Mouse (Mus musculus): Measurements from ENCODE around the gene Tnni3k. TPM values are rescaled to one million over a fixed set of nuclear protein-coding genes. Genes with fewer than 3 reads are reported as not detected.
A peak's percentile ranks its signal among the peaks of the same experiment; 100 is the strongest.

Gene Tnni3k
- polyA plus RNA-seq, 1 experiment from 2014 or later, result not detected

GRCm38 (mm10) chr3:154810273-154810870 lies 244.8 kb downstream of the Tnni3k start:
- 26% methylated on average over 7 of the region's 7 CpGs for WGBS
- Histone ChIP-seq H3K9ac (ENCODE audit: low read length) (no peak overlapping the region), H3K4me2 (ENCODE audit: low read depth, low read length) (no peak overlapping the region), H3K27ac (ENCODE audit: low read length) (no peak overlapping the region), H3K4me3 (replicated peaks; ENCODE audit: low read length) (no peak overlapping the region), H3K9me3 (replicated peaks; ENCODE audit: control insufficient read depth, low read length) (no peaks in the 10 kb centered on the region), H3K27me3 (ENCODE audit: control insufficient read depth, insufficient read depth, low read length) (no peaks in the 10 kb centered on the region), H3K36me3 (ENCODE audit: control insufficient read depth, insufficient read depth, low read length) (no peaks in the 10 kb centered on the region), H3K4me1 (ENCODE audit: control insufficient read depth, insufficient read depth, low read length) (no peaks in the 10 kb centered on the region)
- peak; percentile 56; the same call in 1 of the 2 replicates for ATAC-seq (ENCODE audit: insufficient read depth, low FRiP score)

GRCm38 (mm10) chr3:154806626-154807025 lies 248.6 kb downstream of the Tnni3k start:
- no peak overlapping the region for H3K4me3 ChIP-seq (replicated peaks; ENCODE audit: low read length)
- H3K9ac ChIP-seq (ENCODE audit: low read length), result no peak overlapping the region
- no peak overlapping the region for H3K4me2 ChIP-seq (ENCODE audit: low read depth, low read length)
- no peaks in the 10 kb centered on the region for H3K4me1 ChIP-seq (ENCODE audit: control insufficient read depth, insufficient read depth, low read length)
- H3K27me3 ChIP-seq (ENCODE audit: control insufficient read depth, insufficient read depth, low read length), result no peaks in the 10 kb centered on the region
- no peak overlapping the region for H3K27ac ChIP-seq (ENCODE audit: low read length)
- no peaks in the 10 kb centered on the region for H3K36me3 ChIP-seq (ENCODE audit: control insufficient read depth, insufficient read depth, low read length)
- H3K9me3 ChIP-seq (replicated peaks; ENCODE audit: control insufficient read depth, low read length), result no peaks in the 10 kb centered on the region
- WGBS, result 20% methylated on average over 7 of the region's 7 CpGs
- ATAC-seq (ENCODE audit: insufficient read depth, low FRiP score), result peak; percentile 37; the same call in 1 of the 2 replicates

- Histone ChIP-seq H3K9ac (ENCODE audit: low read length) (no peak overlapping the region), H3K4me1 (ENCODE audit: control insufficient read depth, insufficient read depth, low read length) (0 out of 2 replicates have a peak, but pooled peaks cover 4% of the 10 kb centered on the region), H3K9me3 (replicated peaks; ENCODE audit: control insufficient read depth, low read length) (no peaks in the 10 kb centered on the region), H3K27ac (ENCODE audit: low read length) (no peak overlapping the region), H3K4me3 (replicated peaks; ENCODE audit: low read length) (no peak overlapping the region), H3K4me2 (ENCODE audit: low read depth, low read length) (peak overlapping the region; percentile 14; the same call in 1 of the 2 replicates), H3K36me3 (ENCODE audit: control insufficient read depth, insufficient read depth, low read length) (no peaks in the 10 kb centered on the region), H3K27me3 (ENCODE audit: control insufficient read depth, insufficient read depth, low read length) (no peaks in the 10 kb centered on the region)
- 50% methylated on average over 8 of the region's 8 CpGs for WGBS
- no peak for ATAC-seq (ENCODE audit: insufficient read depth, low FRiP score)
Observed at GRCm38 (mm10) chr3:154800888-154801429, 254.2 kb downstream of the Tnni3k start.

- no peaks in the 10 kb centered on the region for H3K9me3 ChIP-seq (replicated peaks; ENCODE audit: control insufficient read depth, low read length)
- peak overlapping the region; percentile 14; the same call in 1 of the 2 replicates for H3K4me2 ChIP-seq (ENCODE audit: low read depth, low read length)
- ATAC-seq (ENCODE audit: insufficient read depth, low FRiP score), result no peak
- 56% methylated on average over 8 of the region's 8 CpGs for whole genome bisulfite sequencing
- no peak overlapping the region for H3K27ac ChIP-seq (ENCODE audit: low read length)
- H3K27me3 ChIP-seq (ENCODE audit: control insufficient read depth, insufficient read depth, low read length), result no peaks in the 10 kb centered on the region
- 0 out of 2 replicates have a peak, but pooled peaks cover 4% of the 10 kb centered on the region for H3K4me1 ChIP-seq (ENCODE audit: control insufficient read depth, insufficient read depth, low read length)
- no peak overlapping the region for H3K9ac ChIP-seq (ENCODE audit: low read length)
- H3K36me3 ChIP-seq (ENCODE audit: control insufficient read depth, insufficient read depth, low read length), result no peaks in the 10 kb centered on the region
- H3K4me3 ChIP-seq (replicated peaks; ENCODE audit: low read length), result no peak overlapping the region
Observed at GRCm38 (mm10) chr3:154800454-154800853, 254.8 kb downstream of the Tnni3k start.

- H3K4me3 ChIP-seq (replicated peaks; ENCODE audit: low read length), result no peak overlapping the region
- no peak overlapping the region for H3K9ac ChIP-seq (ENCODE audit: low read length)
- no peaks in the 10 kb centered on the region for H3K9me3 ChIP-seq (replicated peaks; ENCODE audit: control insufficient read depth, low read length)
- no peaks in the 10 kb centered on the region for H3K27me3 ChIP-seq (ENCODE audit: control insufficient read depth, insufficient read depth, low read length)
- 67% methylated on average over 4 of the region's 4 CpGs for WGBS
- ATAC-seq (ENCODE audit: insufficient read depth, low FRiP score), result no peak
- no peak overlapping the region for H3K4me2 ChIP-seq (ENCODE audit: low read depth, low read length)
- 0 out of 2 replicates have a peak, but pooled peaks cover 4% of the 10 kb centered on the region for H3K4me1 ChIP-seq (ENCODE audit: control insufficient read depth, insufficient read depth, low read length)
- no peak overlapping the region for H3K27ac ChIP-seq (ENCODE audit: low read length)
- H3K36me3 ChIP-seq (ENCODE audit: control insufficient read depth, insufficient read depth, low read length), result no peaks in the 10 kb centered on the region
Observed at GRCm38 (mm10) chr3:154798806-154799205, 256.4 kb downstream of the Tnni3k start.

GRCm38 (mm10) chr3:154793571-154793970 lies 261.6 kb downstream of the Tnni3k start:
- no peak overlapping the region for H3K27ac ChIP-seq (ENCODE audit: low read length)
- no peak overlapping the region for H3K4me2 ChIP-seq (ENCODE audit: low read depth, low read length)
- ATAC-seq (ENCODE audit: insufficient read depth, low FRiP score), result no peak
- no peaks in the 10 kb centered on the region for H3K36me3 ChIP-seq (ENCODE audit: control insufficient read depth, insufficient read depth, low read length)
- no peak overlapping the region for H3K4me3 ChIP-seq (replicated peaks; ENCODE audit: low read length)
- WGBS, result 83% methylated on average over 4 of the region's 4 CpGs
- H3K9me3 ChIP-seq (replicated peaks; ENCODE audit: control insufficient read depth, low read length), result no peaks in the 10 kb centered on the region
- H3K9ac ChIP-seq (ENCODE audit: low read length), result no peak overlapping the region
- H3K27me3 ChIP-seq (ENCODE audit: control insufficient read depth, insufficient read depth, low read length), result no peaks in the 10 kb centered on the region
- H3K4me1 ChIP-seq (ENCODE audit: control insufficient read depth, insufficient read depth, low read length), result no peaks in the 10 kb centered on the region

- no peaks in the 10 kb centered on the region for H3K36me3 ChIP-seq (ENCODE audit: control insufficient read depth, insufficient read depth, low read length)
- H3K27ac ChIP-seq (ENCODE audit: low read length), result no peak overlapping the region
- H3K4me2 ChIP-seq (ENCODE audit: low read depth, low read length), result no peak overlapping the region
- WGBS, result 78% methylated on average over 3 of the region's 3 CpGs
- no peak overlapping the region for H3K4me3 ChIP-seq (replicated peaks; ENCODE audit: low read length)
- H3K9me3 ChIP-seq (replicated peaks; ENCODE audit: control insufficient read depth, low read length), result no peaks in the 10 kb centered on the region
- no peak for ATAC-seq (ENCODE audit: insufficient read depth, low FRiP score)
- H3K9ac ChIP-seq (ENCODE audit: low read length), result no peak overlapping the region
- H3K27me3 ChIP-seq (ENCODE audit: control insufficient read depth, insufficient read depth, low read length), result no peaks in the 10 kb centered on the region
- H3K4me1 ChIP-seq (ENCODE audit: control insufficient read depth, insufficient read depth, low read length), result no peaks in the 10 kb centered on the region
Observed at GRCm38 (mm10) chr3:154787611-154788010, 267.6 kb downstream of the Tnni3k start.

GRCm38 (mm10) chr3:154786354-154786753 lies 268.9 kb downstream of the Tnni3k start:
- no peak overlapping the region for H3K4me3 ChIP-seq (replicated peaks; ENCODE audit: low read length)
- H3K9me3 ChIP-seq (replicated peaks; ENCODE audit: control insufficient read depth, low read length), result no peaks in the 10 kb centered on the region
- H3K4me2 ChIP-seq (ENCODE audit: low read depth, low read length), result no peak overlapping the region
- no peak overlapping the region for H3K9ac ChIP-seq (ENCODE audit: low read length)
- no peaks in the 10 kb centered on the region for H3K4me1 ChIP-seq (ENCODE audit: control insufficient read depth, insufficient read depth, low read length)
- no peak overlapping the region for H3K27ac ChIP-seq (ENCODE audit: low read length)
- WGBS, result 82% methylated on average over 9 of the region's 9 CpGs
- H3K36me3 ChIP-seq (ENCODE audit: control insufficient read depth, insufficient read depth, low read length), result no peaks in the 10 kb centered on the region
- no peak for ATAC-seq (ENCODE audit: insufficient read depth, low FRiP score)
- no peaks in the 10 kb centered on the region for H3K27me3 ChIP-seq (ENCODE audit: control insufficient read depth, insufficient read depth, low read length)

- Histone ChIP-seq H3K9me3 (replicated peaks; ENCODE audit: control insufficient read depth, low read length) (no peaks in the 10 kb centered on the region), H3K9ac (ENCODE audit: low read length) (no peak overlapping the region), H3K4me1 (ENCODE audit: control insufficient read depth, insufficient read depth, low read length) (no peaks in the 10 kb centered on the region), H3K4me3 (replicated peaks; ENCODE audit: low read length) (no peak overlapping the region), H3K27me3 (ENCODE audit: control insufficient read depth, insufficient read depth, low read length) (no peaks in the 10 kb centered on the region), H3K36me3 (ENCODE audit: control insufficient read depth, insufficient read depth, low read length) (no peaks in the 10 kb centered on the region), H3K4me2 (ENCODE audit: low read depth, low read length) (no peak overlapping the region), H3K27ac (ENCODE audit: low read length) (no peak overlapping the region)
- WGBS, result 74% methylated on average over 6 of the region's 6 CpGs
- no peak for ATAC-seq (ENCODE audit: insufficient read depth, low FRiP score)
Observed at GRCm38 (mm10) chr3:154778836-154779595, 276.2 kb downstream of the Tnni3k start.
